Mouse (Mus musculus) forebrain, embryonic 14.5 days (tissue): ENCODE measurements around the gene Olfr115. TPM values are rescaled to one million over a fixed set of nuclear protein-coding genes. Genes with fewer than 3 reads are reported as not detected.

ENCODE experiments used
- ATAC-seq: fragments of 200-750 bp; cut with Nextera tagmentation; 2 replicates; pipeline ENCODE4 v1.8.0; 2017; ENCODE audit warnings: mild to moderate bottlenecking, moderate library complexity
- DNase-seq: peaks from one replicate; pipeline ENCODE4 v3.0.0-alpha.2; 2015; ENCODE audit warnings: low spot score
- H3K27ac ChIP-seq: fragments of 300-500 bp; sonication (generic); 2 replicates; pipeline ENCODE4 v1.5.1; 2014; ENCODE audit warnings: low read depth, mild to moderate bottlenecking, control low read depth, low read length, moderate library complexity
- H3K27me3 ChIP-seq: fragments of 300-500 bp; sonication (generic); replicated peaks from 2 replicates; pipeline ENCODE4 v1.6.1; 2014; ENCODE audit warnings: low read length, control low read depth, mixed read lengths; ENCODE audit not compliant: control insufficient read depth, insufficient read depth
- H3K36me3 ChIP-seq: fragments of 300-500 bp; sonication (generic); 2 replicates; pipeline ENCODE4 v1.6.1; 2014; ENCODE audit warnings: low read length, control low read depth; ENCODE audit not compliant: control insufficient read depth, insufficient read depth
- H3K4me1 ChIP-seq: fragments of 300-500 bp; sonication (generic); 2 replicates; pipeline ENCODE4 v1.6.1; 2014; ENCODE audit warnings: antibody characterized with exemption, low read length, control low read depth; ENCODE audit not compliant: control insufficient read depth, insufficient read depth
- H3K4me2 ChIP-seq: fragments of 300-500 bp; sonication (generic); 2 replicates; pipeline ENCODE4 v1.6.1; 2014; ENCODE audit warnings: mild to moderate bottlenecking, control low read depth, low read length
- H3K4me3 ChIP-seq: fragments of 300-500 bp; sonication (generic); 2 replicates; pipeline ENCODE4 v1.5.1; 2014; ENCODE audit warnings: low read depth, low read length, control low read depth
- H3K9ac ChIP-seq: fragments of 300-500 bp; sonication (generic); 2 replicates; pipeline ENCODE4 v1.6.1; 2014; ENCODE audit warnings: mild to moderate bottlenecking, low read length, control low read depth, moderate library complexity
- H3K9me3 ChIP-seq: fragments of 300-500 bp; sonication (generic); replicated peaks from 2 replicates; pipeline ENCODE4 v1.6.1; 2016; ENCODE audit warnings: low read length, control low read depth, mixed read lengths; ENCODE audit not compliant: control insufficient read depth
- WGBS: fragments of 180-500 bp; shearing (Covaris S2); extraction: QIAGEN DNeasy Blood & Tissue Kit; methylation state at CpG from one replicate; pipeline ENCODE4 v1.1.7; 2014; 5-methylcytosine and 5-hydroxymethylcytosine counted together
- polyA plus RNA-seq: library from polyadenylated mRNA; unstranded; fragments of >200 nt; fragmentation: Nextera tagmentation; extraction: Ambion mirVana; gene quantifications from 2 replicates; pipeline ENCODE4 v1.2.1, GENCODE M21; 2014

Gene Olfr115
- polyA plus RNA-seq, result not detected in 2 replicates

DNA sequence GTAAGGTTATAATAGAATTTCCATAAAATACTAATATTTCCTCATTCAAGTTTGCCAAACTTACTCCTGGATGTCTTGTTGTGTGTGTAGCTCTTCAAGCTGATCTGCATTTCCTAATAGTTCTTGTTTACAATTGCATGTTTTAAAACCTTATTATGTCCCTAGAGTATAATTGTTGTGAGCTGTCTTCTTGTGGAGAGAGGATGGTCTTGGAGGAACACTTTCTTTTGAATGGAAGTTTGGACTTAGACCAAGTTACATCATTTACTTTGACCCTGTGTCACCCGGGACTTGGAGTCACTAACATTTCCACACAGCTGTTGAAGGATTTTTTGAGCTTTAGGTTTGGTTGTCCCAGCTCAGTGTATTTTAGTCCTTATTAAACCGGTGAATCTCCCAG, at the start of gene Olfr115, which contains the start of gene Olfr116:
Gene Olfr115, minus strand, starts transcription at position 101 of the 400 bp plus-strand sequence.
Gene Olfr116, minus strand, starts transcription at position 191 of the 400 bp plus-strand sequence.
- WGBS, result 80% methylated on average over 2 of the region's 2 CpGs
- H3K4me1 ChIP-seq, result no peaks in the 10 kb centered on the region

DNA sequence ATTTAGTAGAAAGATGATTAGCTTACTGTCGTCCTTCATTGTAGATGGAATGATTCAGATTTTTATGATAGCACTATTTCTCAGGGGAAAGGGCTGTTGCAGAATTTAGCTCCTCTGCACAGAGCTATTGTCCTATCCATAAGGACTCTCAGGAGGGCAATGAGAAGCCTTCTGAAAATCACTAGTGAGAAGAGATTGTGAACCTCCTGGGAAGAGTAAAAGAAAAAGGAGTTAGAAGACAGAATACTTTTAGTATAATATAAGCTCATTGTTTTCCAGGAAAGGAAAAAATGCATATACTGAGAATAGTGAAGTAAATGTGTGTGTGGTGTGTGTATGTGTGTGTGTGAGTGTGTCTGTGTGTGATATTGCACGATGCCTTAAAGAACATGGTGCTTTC, 39.8 kb upstream of the Olfr115 start, which contains the start of gene Olfr118:
Gene Olfr118, plus strand, starts transcription at position 301 of the 400 bp plus-strand sequence.
- Histone ChIP-seq H3K36me3 (no peaks in the 10 kb centered on the region), H3K4me3 (no peak within 1 kb of the TSS), H3K27ac (no peak within 1 kb of the TSS), H3K4me1 (no peaks in the 10 kb centered on the region), H3K9ac (no peak within 1 kb of the TSS), H3K9me3 (no peaks in the 10 kb centered on the region), H3K27me3 (no peaks in the 10 kb centered on the region), H3K4me2 (no peak within 1 kb of the TSS)
- DNase-seq, result no peak
- no peak for ATAC-seq
- WGBS, result 75% methylated on average over 2 of the region's 2 CpGs

More for the DNA sequence above, at the start of gene Olfr115, which contains the start of gene Olfr116:
- no peak for DNase-seq
- Histone ChIP-seq H3K9ac (no peak within 1 kb of the TSS), H3K4me2 (no peak within 1 kb of the TSS), H3K27me3 (no peaks in the 10 kb centered on the region), H3K27ac (no peak within 1 kb of the TSS), H3K4me3 (no peak within 1 kb of the TSS), H3K9me3 (no peaks in the 10 kb centered on the region), H3K36me3 (no peaks in the 10 kb centered on the region)
- ATAC-seq, result no peak

DNA sequence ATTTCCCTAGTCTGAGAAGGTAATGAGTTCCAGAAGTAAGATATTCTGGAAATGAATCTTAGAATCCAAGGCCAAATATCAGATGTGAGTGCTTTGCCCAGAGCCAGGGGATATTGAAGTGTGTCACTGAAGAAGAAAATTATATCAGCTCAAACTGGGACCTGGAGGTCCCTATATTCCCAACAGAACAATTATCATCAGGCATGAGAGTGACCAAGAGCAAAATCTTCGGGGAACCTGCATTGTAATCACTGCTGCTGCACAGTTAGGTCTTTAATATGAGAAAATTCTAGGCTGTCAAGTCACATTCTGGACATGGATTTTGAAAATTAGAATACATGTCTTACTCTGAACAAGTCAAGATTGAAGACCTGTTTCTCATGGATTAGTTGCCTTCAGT, 36.8 kb upstream of the Olfr115 start, which contains the start of gene Olfr117:
Gene Olfr117, minus strand, starts transcription at position 101 of the 400 bp plus-strand sequence.
- Histone ChIP-seq H3K9me3 (no peaks in the 10 kb centered on the region), H3K36me3 (no peaks in the 10 kb centered on the region), H3K4me1 (no peaks in the 10 kb centered on the region), H3K4me3 (no peak within 1 kb of the TSS), H3K27ac (no peak within 1 kb of the TSS), H3K27me3 (no peaks in the 10 kb centered on the region), H3K9ac (no peak within 1 kb of the TSS), H3K4me2 (no peak within 1 kb of the TSS)
- no peak for ATAC-seq
- 66% methylated on average over 1 of the region's 1 CpGs for WGBS
- DNase-seq, result no peak

DNA sequence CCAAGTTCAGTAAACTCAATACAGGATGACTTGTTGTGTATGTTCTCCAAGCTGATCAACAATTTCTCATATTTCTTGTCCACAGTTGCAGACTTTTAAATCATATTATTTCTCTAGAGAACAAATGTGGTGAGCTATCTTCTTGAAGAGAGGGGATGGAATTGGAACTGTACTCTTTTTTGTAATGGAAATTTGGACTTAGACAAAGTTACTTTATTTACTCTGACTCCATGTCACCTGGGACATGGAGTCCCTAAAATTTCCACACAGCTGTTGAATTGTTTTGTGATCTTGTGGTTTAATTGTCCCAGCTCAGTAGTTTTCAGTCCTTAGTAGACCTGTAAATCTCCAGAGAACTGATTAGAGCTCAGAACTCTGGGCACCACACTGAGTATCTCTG, 34.3 kb downstream of the Olfr115 start, which contains the start of gene Olfr114:
Gene Olfr114, minus strand, starts transcription at position 101 of the 400 bp plus-strand sequence.
- H3K27me3 ChIP-seq, result no peaks in the 10 kb centered on the region
- DNase-seq (no peak), ATAC-seq (no peak)
- H3K4me2 ChIP-seq, result no peak within 1 kb of the TSS
- no peak within 1 kb of the TSS for H3K4me3 ChIP-seq
- H3K36me3 ChIP-seq, result no peaks in the 10 kb centered on the region
- no peaks in the 10 kb centered on the region for H3K4me1 ChIP-seq
- H3K27ac ChIP-seq, result no peak within 1 kb of the TSS
- no peaks in the 10 kb centered on the region for H3K9me3 ChIP-seq
- no peak within 1 kb of the TSS for H3K9ac ChIP-seq

DNA sequence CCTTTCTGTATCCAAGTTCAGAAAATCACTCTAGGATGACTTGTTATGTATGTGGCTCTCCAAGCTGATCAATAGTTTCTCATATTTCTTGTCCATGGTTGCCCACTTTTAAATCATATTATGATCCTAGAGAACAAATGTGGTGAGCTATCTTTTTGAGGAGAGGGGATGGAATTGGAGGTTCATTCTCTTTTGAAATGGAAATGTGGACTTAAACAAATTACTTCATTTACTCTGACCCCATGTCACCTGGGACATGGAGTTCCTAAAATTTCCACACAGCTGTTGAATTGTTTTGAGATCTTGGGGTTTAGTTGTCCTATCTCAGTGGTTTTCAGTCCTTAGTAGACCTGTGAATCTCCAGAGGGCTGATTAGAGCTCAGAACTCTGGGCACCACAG, 49.3 kb downstream of the Olfr115 start, which contains the start of gene Olfr113:
Gene Olfr113, minus strand, starts transcription at position 101 of the 400 bp plus-strand sequence.
- ATAC-seq, result no peak

DNA sequence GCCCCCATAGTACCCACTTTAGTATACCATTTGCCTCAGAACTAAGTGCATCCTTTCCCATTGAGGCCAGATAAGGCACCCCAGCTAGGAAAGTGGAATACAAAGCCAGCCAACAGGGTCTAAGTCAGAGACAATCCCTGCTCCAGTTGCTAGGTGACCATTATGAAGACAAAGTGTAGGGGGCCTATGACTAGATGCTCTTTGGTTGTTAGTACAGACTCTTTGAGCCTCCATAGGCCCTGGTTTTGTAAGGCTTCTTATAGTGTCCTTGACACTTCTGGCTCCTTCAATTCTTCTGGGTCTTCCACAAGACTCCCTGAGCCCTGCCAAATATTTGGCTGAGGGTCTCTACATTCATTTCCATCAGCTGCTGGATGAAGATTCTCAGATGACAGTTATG, 57.6 kb downstream of the Olfr115 start, which contains the start of gene Olfr112:
Gene Olfr112, minus strand, starts transcription at position 101 of the 400 bp plus-strand sequence.
- Histone ChIP-seq H3K4me3 (no peak within 1 kb of the TSS), H3K4me1 (no peaks in the 10 kb centered on the region), H3K27me3 (no peaks in the 10 kb centered on the region), H3K9me3 (no peaks in the 10 kb centered on the region), H3K27ac (no peak within 1 kb of the TSS), H3K9ac (no peak within 1 kb of the TSS), H3K36me3 (no peaks in the 10 kb centered on the region), H3K4me2 (no peak within 1 kb of the TSS)
- ATAC-seq, result no peak
- DNase-seq, result no peak

More for the DNA sequence above, 49.3 kb downstream of the Olfr115 start, which contains the start of gene Olfr113:
- no peaks in the 10 kb centered on the region for H3K4me1 ChIP-seq
- H3K36me3 ChIP-seq, result no peaks in the 10 kb centered on the region
- no peak within 1 kb of the TSS for H3K27ac ChIP-seq
- H3K27me3 ChIP-seq, result no peaks in the 10 kb centered on the region
- no peak within 1 kb of the TSS for H3K9ac ChIP-seq
- H3K4me3 ChIP-seq, result no peak within 1 kb of the TSS
- no peaks in the 10 kb centered on the region for H3K9me3 ChIP-seq
- no peak for DNase-seq
- no peak within 1 kb of the TSS for H3K4me2 ChIP-seq

Other genes with a start within 250 kb of the Olfr115 start
- gene Olfr105-ps, start 248.1 kb downstream of the Olfr115 start, polyA plus RNA-seq, result not detected in 2 replicates
- not detected in 2 replicates for gene Olfr106-ps, start 236.7 kb downstream of the Olfr115 start, polyA plus RNA-seq
- not detected in 2 replicates for gene Olfr107, start 227.9 kb downstream of the Olfr115 start, polyA plus RNA-seq
- gene Olfr108, start 181.6 kb downstream of the Olfr115 start, polyA plus RNA-seq, result not detected in 2 replicates
- gene Olfr109, start 168.2 kb downstream of the Olfr115 start, polyA plus RNA-seq, result not detected in 2 replicates
- gene H2-M2, start 143.6 kb downstream of the Olfr115 start, polyA plus RNA-seq, result not detected in 2 replicates
- not detected in 2 replicates for gene Olfr110, start 134.6 kb downstream of the Olfr115 start, polyA plus RNA-seq
- not detected in 2 replicates for gene Olfr111, start 119.1 kb downstream of the Olfr115 start, polyA plus RNA-seq
- gene Olfr112, start 57.7 kb downstream of the Olfr115 start, polyA plus RNA-seq, result not detected in 2 replicates
- gene Olfr113, start 49.4 kb downstream of the Olfr115 start, polyA plus RNA-seq, result not detected in 2 replicates
- not detected in 2 replicates for gene Olfr114, start 34.4 kb downstream of the Olfr115 start, polyA plus RNA-seq
- gene Olfr116, start 90 bp upstream of the Olfr115 start, polyA plus RNA-seq, result not detected in 2 replicates
- not detected in 2 replicates for gene Olfr117, start 36.7 kb upstream of the Olfr115 start, polyA plus RNA-seq
- not detected in 2 replicates for gene Olfr118, start 39.9 kb upstream of the Olfr115 start, polyA plus RNA-seq
- gene Olfr119, start 69.5 kb upstream of the Olfr115 start, polyA plus RNA-seq, result not detected in 2 replicates
- not detected in 2 replicates for gene Olfr120, start 94.7 kb upstream of the Olfr115 start, polyA plus RNA-seq
- not detected in 2 replicates for gene Olfr121, start 121.7 kb upstream of the Olfr115 start, polyA plus RNA-seq
- gene Olfr122, start 141.5 kb upstream of the Olfr115 start, polyA plus RNA-seq, result not detected in 2 replicates
- gene Olfr123, start 166.4 kb upstream of the Olfr115 start, polyA plus RNA-seq, result not detected in 2 replicates
- not detected in 2 replicates for gene Olfr124, start 172.8 kb upstream of the Olfr115 start, polyA plus RNA-seq
- not detected in 2 replicates for gene Olfr125, start 205.8 kb upstream of the Olfr115 start, polyA plus RNA-seq
- gene Olfr126, start 220.4 kb upstream of the Olfr115 start, polyA plus RNA-seq, result not detected in 2 replicates